ENCODE assay signal across 9 mouse cellular contexts in genomic region chr7:99579491-99580190, GRCm38 (mm10). TPM values are rescaled to one million over a fixed set of nuclear protein-coding genes. Genes with fewer than 3 reads are reported as not detected.
A peak's percentile ranks its signal among the peaks of the same experiment; 100 is the strongest.
DNase-seq lines count a peak whose midpoint lies in the region; ATAC-seq lines count a peak whose summit lies in the region.
"Had no signal": no experiment of that assay in that cellular context is flagged by ENCODE, and none has a peak within 500 bp of the region (broad histone marks: within the 10 kb centered on the region; RNA-seq: fewer than 3 reads in every experiment).

No protein-coding gene starts in this region.

- H3K9me3 ChIP-seq in neural tube, embryonic 11.5 days (ENCODE audit: control insufficient read depth, low read length) = no peaks in the 10 kb centered on the region
- no peaks in the 10 kb centered on the region for H3K9me3 ChIP-seq in liver, embryonic 13.5 days (replicated peaks)

- peak overlapping the region; percentile 12 for H3K9ac ChIP-seq in neural tube, embryonic 11.5 days (ENCODE audit: low read length)
- H3K9ac ChIP-seq in liver, embryonic 13.5 days = no peak overlapping the region

- H3K4me3 ChIP-seq in neural tube, embryonic 11.5 days (ENCODE audit: low read depth, low read length) = no peak overlapping the region
- no peak overlapping the region for H3K4me3 ChIP-seq in liver, embryonic 13.5 days (replicated peaks)
- H3K4me3 ChIP-seq: erythroblast, embryonic 14.5 days had no signal

- H3K4me2 ChIP-seq in neural tube, embryonic 11.5 days (ENCODE audit: low read depth) = peak overlapping the region; percentile 33; the same call in 1 of the 2 replicates
- no peak overlapping the region for H3K4me2 ChIP-seq in liver, embryonic 13.5 days

- no peaks in the 10 kb centered on the region for H3K27me3 ChIP-seq in neural tube, embryonic 11.5 days (ENCODE audit: control insufficient read depth, insufficient read depth, low read length)
- H3K27me3 ChIP-seq in liver, embryonic 13.5 days = no peaks in the 10 kb centered on the region

- H3K36me3 ChIP-seq in neural tube, embryonic 11.5 days (ENCODE audit: control insufficient read depth, insufficient read depth, low read length) = no peaks in the 10 kb centered on the region
- H3K36me3 ChIP-seq in liver, embryonic 13.5 days = peaks cover 16% of the 10 kb centered on the region

- H3K27ac ChIP-seq in neural tube, embryonic 11.5 days (ENCODE audit: low read depth, low read length) = no peak overlapping the region
- H3K27ac ChIP-seq in liver, embryonic 13.5 days = 0 out of 2 replicates have a peak overlapping the region, but pooled peaks have one; percentile 6

- H3K4me1 ChIP-seq in neural tube, embryonic 11.5 days (ENCODE audit: control insufficient read depth, insufficient read depth, low read length) = peaks cover 13% of the 10 kb centered on the region
- peaks cover 48% of the 10 kb centered on the region for H3K4me1 ChIP-seq in liver, embryonic 13.5 days (replicated peaks)

- ATAC-seq in cerebellum, adult (ENCODE audit: insufficient number of reproducible peaks, low FRiP score, low TSS enrichment) = peak; percentile 79
- ATAC-seq in neural tube, embryonic 11.5 days (ENCODE audit: insufficient read depth, low FRiP score, low TSS enrichment) = no peak
- ATAC-seq in liver, embryonic 13.5 days (ENCODE audit: low read depth) = no peak

- DNase-seq in cerebellum, postnatal 4 days (ENCODE audit: low spot score in 2 of 2) = no peak
- no peak for DNase-seq in neural tube, embryonic 11.5 days (ENCODE audit: low spot score)
- no peak for DNase-seq in neural tube, embryonic 10.5 days (ENCODE audit: extremely low spot score, low spot score)
- peak; percentile 59 to 61 for DNase-seq in frontal cortex, postnatal 36 days (ENCODE audit: low spot score in 2 of 2)
- no peak for DNase-seq in liver, embryonic 13.5 days
- DNase-seq in thymus, postnatal 25 days = peak; percentile 36
- no peak for DNase-seq in spleen, postnatal 4 days (ENCODE audit: low spot score in 2 of 2)

- 7% methylated on average over 16 of the region's 16 CpGs for WGBS in neural tube, embryonic 11.5 days
- 48% methylated on average over 16 of the region's 16 CpGs for WGBS in liver, embryonic 13.5 days (ENCODE audit: insufficient replicate concordance)

RNA-seq across cellular contexts. Expression of gene Arrb1, which starts 44.4 kb away (rescaled TPM):
- 5.0 and 5.3 TPM in 2 replicates for polyA plus RNA-seq in neural tube, embryonic 11.5 days (2014; fragmentation: Nextera tagmentation; extraction: Ambion mirVana)
- polyA plus RNA-seq in liver, embryonic 13.5 days (2015; fragmentation: Nextera tagmentation; extraction: Ambion mirVana) = 96.5 and 121 TPM in 2 replicates

RNA-seq across cellular contexts. Expression of gene Tpbgl, which starts 47.3 kb away (rescaled TPM):
- polyA plus RNA-seq in neural tube, embryonic 11.5 days (2014; fragmentation: Nextera tagmentation; extraction: Ambion mirVana) = 1.1 and 1.4 TPM in 2 replicates
- polyA plus RNA-seq in liver, embryonic 13.5 days (2015; fragmentation: Nextera tagmentation; extraction: Ambion mirVana) = 0.16 and 0.22 TPM in 2 replicates

Comparison
In these comparisons a context has a peak if more than half of its experiments do, and no peak if none do; other contexts are left out.
1. DNase-seq: peak in frontal cortex, postnatal 36 days (2 of 2) and thymus, postnatal 25 days (single experiment); none in cerebellum, postnatal 4 days (0 of 2), neural tube, embryonic 11.5 days (single experiment), neural tube, embryonic 10.5 days (single experiment), liver, embryonic 13.5 days (single experiment) and spleen, postnatal 4 days (0 of 2).
2. RNA of gene Arrb1, which starts 44.4 kb away (polyA plus RNA-seq): 96.5 to 121 TPM in liver, embryonic 13.5 days; 5.0 to 5.3 TPM in neural tube, embryonic 11.5 days; every median in the first group is over 10 times any median in the second.